Mouse (Mus musculus): Measurements from ENCODE around the gene Tnks2. TPM values are rescaled to one million over a fixed set of nuclear protein-coding genes. Genes with fewer than 3 reads are reported as not detected.

Tnks2 gene
- polyA plus RNA-seq, 1 experiment from 2014 or later: 57.2 TPM

DNA sequence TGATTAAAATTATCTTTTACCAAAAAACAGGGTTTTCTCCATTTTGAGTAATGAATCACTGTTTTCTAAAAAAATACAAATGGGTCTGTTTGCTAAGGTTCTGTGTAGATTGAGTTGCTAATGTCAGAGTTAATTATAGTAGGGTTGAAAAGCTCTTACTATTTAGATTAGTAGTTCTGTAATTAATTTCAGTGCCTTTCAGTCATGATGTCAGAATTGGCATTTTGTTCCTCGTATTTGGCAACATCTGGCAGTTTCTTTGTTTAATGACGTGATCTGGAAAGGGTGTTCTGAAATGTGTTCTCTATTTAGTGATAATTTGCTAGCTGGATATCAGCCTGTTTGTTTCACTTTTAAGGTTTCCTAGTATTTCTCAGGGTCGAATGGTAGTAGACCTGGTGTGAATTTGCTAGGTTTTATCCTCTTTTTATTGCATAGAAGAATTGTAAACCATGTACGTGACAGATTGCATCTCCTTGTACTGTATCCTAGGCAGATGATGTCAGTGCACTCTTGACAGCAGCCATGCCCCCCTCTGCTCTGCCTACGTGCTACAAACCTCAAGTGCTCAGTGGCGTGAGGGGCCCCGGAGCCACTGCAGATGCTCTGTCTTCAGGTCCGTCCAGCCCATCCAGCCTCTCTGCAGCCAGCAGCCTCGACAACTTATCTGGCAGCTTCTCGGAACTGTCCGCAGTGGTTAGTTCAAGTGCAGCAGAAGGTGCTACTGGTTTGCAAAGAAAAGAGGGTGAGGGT, 44.9 kb downstream of the Tnks2 start:
- 59% methylated on average over 11 of the region's 11 CpGs for WGBS
- Histone ChIP-seq H3K4me1 (0 out of 2 replicates have a peak, but pooled peaks cover 5% of the 10 kb centered on the region), H3K4me3 (no peak overlapping the region), H3K9me3 (no peaks in the 10 kb centered on the region), H3K27ac (peak overlapping the region; percentile 65), H3K27me3 (ENCODE audit: insufficient read depth, poor library complexity, severe bottlenecking) (no peaks in the 10 kb centered on the region), H3K36me3 (peaks cover 94% of the 10 kb centered on the region)
- DNase-seq (ENCODE audit: low spot score): peak; percentile 90

DNA sequence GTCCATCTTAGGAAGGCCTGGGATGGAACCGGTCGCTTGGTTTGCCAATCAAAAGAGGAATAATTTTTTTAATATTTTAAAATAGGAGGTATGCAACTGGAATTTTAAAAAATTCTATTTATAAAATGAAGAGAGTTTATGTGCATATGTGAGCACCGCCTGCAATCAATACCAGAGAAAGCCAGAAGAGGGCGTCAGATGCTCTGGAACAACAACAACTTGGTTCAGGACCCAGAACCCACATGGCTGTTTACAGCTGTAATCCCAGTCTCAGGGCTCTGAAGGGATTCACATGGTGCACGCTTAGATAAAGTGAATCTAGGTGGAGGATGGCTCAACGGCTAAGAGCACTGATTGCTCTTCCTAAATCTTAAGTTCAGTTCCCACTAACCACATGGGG, 49.1 kb downstream of the Tnks2 start:
- Histone ChIP-seq H3K36me3 (peaks cover 94% of the 10 kb centered on the region), H3K4me1 (0 out of 2 replicates have a peak, but pooled peaks cover under 1% of the 10 kb centered on the region), H3K27me3 (ENCODE audit: insufficient read depth, poor library complexity, severe bottlenecking) (no peaks in the 10 kb centered on the region), H3K27ac (no peak overlapping the region), H3K4me3 (no peak overlapping the region), H3K9me3 (no peaks in the 10 kb centered on the region)
- no peak for DNase-seq (ENCODE audit: low spot score)
- 80% methylated on average over 6 of the region's 6 CpGs for WGBS

DNA sequence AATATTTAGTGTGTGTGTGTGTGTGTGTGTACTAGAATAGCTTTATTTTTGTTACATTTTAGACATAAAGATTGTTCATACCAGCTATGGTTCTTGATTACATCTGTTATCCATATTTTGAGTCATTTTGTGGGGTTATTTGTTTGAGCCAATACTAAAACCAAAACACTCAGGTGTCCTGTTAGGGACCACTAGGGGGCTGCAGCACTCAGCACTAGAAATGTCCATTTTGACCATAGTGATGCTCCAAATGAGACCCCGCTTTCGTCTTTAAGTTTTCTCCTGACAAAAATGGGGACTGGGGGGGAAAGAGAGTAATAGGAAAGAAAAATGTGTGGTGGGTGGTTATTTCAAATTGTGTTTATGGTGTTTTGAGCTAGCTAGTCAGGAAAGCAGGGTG, 52.3 kb downstream of the Tnks2 start:
- H3K4me3 ChIP-seq: no peak overlapping the region
- H3K36me3 ChIP-seq: peaks cover 97% of the 10 kb centered on the region
- no peak overlapping the region for H3K27ac ChIP-seq
- no peaks in the 10 kb centered on the region for H3K27me3 ChIP-seq (ENCODE audit: insufficient read depth, poor library complexity, severe bottlenecking)
- no peaks in the 10 kb centered on the region for H3K9me3 ChIP-seq
- WGBS: 96% methylated on average over 2 of the region's 2 CpGs
- DNase-seq (ENCODE audit: low spot score): no peak
- H3K4me1 ChIP-seq: no peaks in the 10 kb centered on the region

DNA sequence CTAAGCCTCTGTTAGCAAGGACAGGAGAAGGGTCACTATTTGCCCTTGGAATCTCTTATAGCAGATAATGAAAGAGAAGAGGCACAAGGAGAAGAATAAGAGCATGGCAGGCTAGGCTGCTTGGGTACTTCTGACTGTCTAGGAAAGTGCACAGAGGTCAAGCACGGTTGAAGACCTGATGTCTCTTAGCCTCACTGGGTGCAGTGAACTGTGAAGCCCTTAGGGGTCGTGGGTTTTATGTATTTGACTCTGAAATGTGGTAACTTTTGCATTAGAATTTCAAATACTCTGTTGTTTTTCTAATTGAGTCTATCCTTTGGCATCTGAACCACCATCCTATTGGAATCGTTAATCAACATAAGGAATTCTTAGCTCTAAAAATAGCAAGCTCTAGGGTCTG, 53.7 kb downstream of the Tnks2 start:
- Histone ChIP-seq H3K4me3 (no peak overlapping the region), H3K36me3 (peaks cover 97% of the 10 kb centered on the region), H3K9me3 (no peaks in the 10 kb centered on the region), H3K4me1 (no peaks in the 10 kb centered on the region), H3K27ac (no peak overlapping the region), H3K27me3 (ENCODE audit: insufficient read depth, poor library complexity, severe bottlenecking) (no peaks in the 10 kb centered on the region)
- WGBS: 76% methylated on average over 3 of the region's 3 CpGs
- DNase-seq (ENCODE audit: low spot score): no peak

DNA sequence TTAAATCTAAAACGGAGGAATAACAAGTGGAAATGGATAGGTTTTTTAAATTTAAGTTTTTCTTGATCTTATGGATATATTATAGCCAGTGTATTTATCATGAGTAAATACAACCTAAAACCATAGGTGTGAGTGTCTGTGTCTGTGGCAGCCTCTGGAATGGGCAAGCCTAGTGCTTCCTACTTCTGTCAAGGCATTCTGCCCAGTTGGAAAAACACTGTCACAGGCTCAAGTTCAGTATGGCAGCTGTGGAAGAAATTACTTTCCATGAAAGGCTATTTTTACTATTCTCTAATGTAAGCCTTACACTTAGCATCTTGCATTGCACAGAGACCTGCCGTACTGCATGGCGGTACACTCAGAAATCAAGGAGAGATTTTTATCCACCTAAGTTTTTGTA, 57.7 kb downstream of the Tnks2 start:
- no peak overlapping the region for H3K4me3 ChIP-seq
- WGBS: 96% methylated on average over 3 of the region's 3 CpGs
- no peak overlapping the region for H3K27ac ChIP-seq
- no peaks in the 10 kb centered on the region for H3K9me3 ChIP-seq
- peaks cover under 1% of the 10 kb centered on the region; the same call in 1 of the 2 replicates for H3K4me1 ChIP-seq
- no peaks in the 10 kb centered on the region for H3K27me3 ChIP-seq (ENCODE audit: insufficient read depth, poor library complexity, severe bottlenecking)
- no peak for DNase-seq (ENCODE audit: low spot score)
- peaks cover 79% of the 10 kb centered on the region for H3K36me3 ChIP-seq

DNA sequence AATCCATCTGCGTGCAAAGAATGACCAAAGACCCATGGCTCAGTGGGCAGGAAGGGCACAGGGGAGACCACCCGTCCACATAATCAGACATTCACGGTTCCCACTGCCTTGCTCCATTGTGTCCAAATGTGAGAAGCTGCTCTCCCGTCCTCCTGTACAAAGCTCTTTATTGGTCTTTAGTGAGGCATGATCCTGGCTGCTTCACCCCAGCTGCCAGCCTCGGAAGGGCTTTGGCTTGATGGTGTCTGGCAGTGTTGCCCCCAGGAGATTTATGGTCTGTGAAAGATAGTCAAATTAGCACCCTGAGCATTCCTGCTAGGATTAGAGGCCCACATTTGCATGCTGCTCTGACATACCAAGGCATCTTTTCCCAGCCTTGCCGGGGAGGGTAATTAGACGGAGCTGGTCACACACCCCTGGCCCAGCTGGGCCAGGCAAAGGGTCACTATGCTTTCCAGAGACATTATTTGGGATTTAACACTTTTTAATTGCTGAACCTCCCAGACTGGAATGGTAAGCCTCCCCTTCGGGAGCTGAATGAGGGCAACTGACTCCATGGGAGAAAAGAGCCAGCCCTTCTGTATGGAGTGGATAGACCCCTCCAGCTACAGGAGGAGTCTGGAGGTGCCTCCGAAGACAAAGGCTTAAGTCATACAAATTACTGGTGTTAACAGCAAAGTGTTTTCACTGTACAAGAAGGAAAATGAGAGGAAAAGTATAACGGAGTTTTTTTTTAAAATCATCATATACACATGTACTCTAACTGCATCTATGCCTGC, 62.9 kb downstream of the Tnks2 start:
- Histone ChIP-seq H3K27me3 (ENCODE audit: insufficient read depth, poor library complexity, severe bottlenecking) (no peaks in the 10 kb centered on the region), H3K36me3 (peaks cover 30% of the 10 kb centered on the region), H3K9me3 (no peaks in the 10 kb centered on the region), H3K4me3 (no peak overlapping the region), H3K4me1 (peaks cover 5% of the 10 kb centered on the region; the same call in 1 of the 2 replicates), H3K27ac (no peak overlapping the region)
- 25% methylated on average over 10 of the region's 10 CpGs for WGBS
- DNase-seq (ENCODE audit: low spot score): no peak

DNA sequence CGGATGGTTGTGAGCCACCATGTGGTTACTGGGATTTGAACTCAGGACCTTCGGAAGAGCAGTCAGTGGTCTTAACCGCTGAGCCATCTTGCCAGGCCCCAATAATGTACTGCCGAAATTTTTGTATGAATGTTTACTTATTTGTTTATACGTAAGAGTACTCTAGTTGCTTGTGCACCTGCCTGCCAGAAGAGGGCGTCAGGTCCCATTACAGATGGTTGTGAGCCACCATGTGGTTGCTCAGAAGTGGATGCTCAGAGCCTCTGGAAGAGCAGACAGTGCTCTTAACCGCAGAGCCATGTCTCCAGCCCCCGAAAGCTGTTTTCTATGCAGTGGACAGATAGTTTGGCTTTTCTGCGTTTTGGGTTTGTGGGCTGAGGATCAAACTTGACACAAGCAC, 63.7 kb downstream of the Tnks2 start:
- H3K9me3 ChIP-seq: no peaks in the 10 kb centered on the region
- H3K4me1 ChIP-seq: peaks cover 5% of the 10 kb centered on the region; the same call in 1 of the 2 replicates
- H3K4me3 ChIP-seq: no peak overlapping the region
- H3K36me3 ChIP-seq: peaks cover 22% of the 10 kb centered on the region
- 44% methylated on average over 9 of the region's 9 CpGs for WGBS
- H3K27ac ChIP-seq: no peak overlapping the region
- no peak for DNase-seq (ENCODE audit: low spot score)
- H3K27me3 ChIP-seq (ENCODE audit: insufficient read depth, poor library complexity, severe bottlenecking): no peaks in the 10 kb centered on the region

DNA sequence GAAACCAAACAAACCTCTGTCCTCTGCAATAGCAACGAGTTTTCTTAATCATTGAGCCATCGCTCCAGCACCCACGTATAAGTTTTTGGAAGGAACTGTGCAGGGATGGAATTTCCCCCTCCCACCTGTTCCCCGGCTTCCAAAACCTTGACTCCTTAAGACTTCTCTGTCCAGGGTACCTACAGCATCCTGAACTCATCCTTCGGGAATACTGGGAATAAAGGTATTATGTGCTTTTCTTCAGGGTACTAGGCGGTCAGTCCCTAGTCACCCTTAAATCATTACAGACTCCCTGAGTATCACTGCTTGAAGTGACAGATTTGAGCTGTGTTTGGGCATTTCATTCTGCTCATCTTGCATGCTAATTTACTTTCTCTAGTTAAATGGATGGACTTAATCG, 69.3 kb downstream of the Tnks2 start:
- Histone ChIP-seq H3K4me3 (peak overlapping the region; percentile 68), H3K27me3 (ENCODE audit: insufficient read depth, poor library complexity, severe bottlenecking) (no peaks in the 10 kb centered on the region), H3K4me1 (no peaks in the 10 kb centered on the region), H3K27ac (peak overlapping the region; percentile 90), H3K36me3 (no peaks in the 10 kb centered on the region), H3K9me3 (no peaks in the 10 kb centered on the region)
- 46% methylated on average over 7 of the region's 7 CpGs for WGBS
- DNase-seq (ENCODE audit: low spot score): no peak

DNA sequence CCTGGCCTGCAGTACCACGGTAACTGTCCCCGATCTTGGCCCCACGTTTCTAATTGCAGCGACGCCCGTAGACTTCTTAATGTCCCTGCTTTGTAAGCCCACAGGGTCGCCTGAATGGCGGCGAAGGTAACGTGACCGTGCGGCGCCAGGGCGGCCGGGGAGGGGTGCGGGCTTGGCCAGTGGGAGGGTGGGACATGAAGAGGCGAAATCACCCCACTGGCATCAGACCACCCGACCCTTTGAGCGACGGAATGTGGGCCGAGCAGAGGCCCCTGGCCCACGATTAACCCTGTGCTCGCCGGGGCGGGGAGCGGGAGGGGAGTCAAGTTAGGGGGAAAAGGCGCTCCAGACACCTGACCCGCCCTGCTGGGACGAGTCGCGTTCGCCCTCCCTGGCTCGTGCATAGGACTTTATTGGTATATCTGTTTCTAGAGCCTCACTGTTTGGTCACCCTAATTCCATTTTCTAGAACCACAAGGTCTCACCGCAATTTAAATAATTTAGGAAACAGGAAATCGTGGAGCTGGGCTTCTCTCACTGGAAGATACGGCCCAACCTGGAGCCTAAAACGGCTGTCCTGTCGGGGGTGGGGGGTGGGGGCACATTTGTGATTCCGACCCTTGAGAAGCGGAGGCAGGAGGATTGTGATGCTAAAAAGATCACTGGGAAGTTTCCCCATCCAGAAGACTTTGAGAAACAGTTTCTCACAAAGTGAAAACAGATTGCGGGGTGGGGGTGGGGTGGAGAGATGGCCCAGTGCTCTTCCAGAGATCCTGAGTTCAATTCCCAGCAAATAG, 70.4 kb downstream of the Tnks2 start:
- Histone ChIP-seq H3K9me3 (no peaks in the 10 kb centered on the region), H3K27ac (peak overlapping the region; percentile 90), H3K4me3 (peak overlapping the region; percentile 68), H3K36me3 (no peaks in the 10 kb centered on the region), H3K4me1 (no peaks in the 10 kb centered on the region), H3K27me3 (ENCODE audit: insufficient read depth, poor library complexity, severe bottlenecking) (no peaks in the 10 kb centered on the region)
- DNase-seq (ENCODE audit: low spot score): peak; percentile 93
- WGBS: 2% methylated on average over 41 of the region's 41 CpGs

DNA sequence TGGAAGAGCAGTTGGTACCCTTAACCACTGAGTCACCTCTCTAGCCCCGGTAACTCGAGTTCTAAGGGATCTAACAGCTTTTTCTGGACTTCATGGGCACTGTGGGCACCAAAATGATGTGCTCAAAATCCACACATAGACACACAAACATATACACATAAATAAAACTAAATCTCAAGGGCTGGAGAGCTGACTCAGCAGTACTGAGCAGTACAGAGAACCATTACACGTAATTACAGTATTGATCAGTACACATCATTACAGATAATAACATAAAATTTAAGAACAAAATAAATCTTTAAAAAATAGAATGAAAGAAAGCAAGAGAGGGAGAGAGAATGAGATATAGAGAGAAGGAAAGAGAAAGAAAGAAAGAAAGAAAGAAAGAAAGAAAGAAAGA, 75.1 kb downstream of the Tnks2 start:
- H3K4me1 ChIP-seq: peaks cover 6% of the 10 kb centered on the region; the same call in 1 of the 2 replicates
- H3K27me3 ChIP-seq (ENCODE audit: insufficient read depth, poor library complexity, severe bottlenecking): no peaks in the 10 kb centered on the region
- WGBS: 74% methylated on average over 3 of the region's 3 CpGs
- DNase-seq (ENCODE audit: low spot score): no peak
- no peaks in the 10 kb centered on the region for H3K9me3 ChIP-seq
- no peaks in the 10 kb centered on the region for H3K36me3 ChIP-seq
- no peak overlapping the region for H3K27ac ChIP-seq
- no peak overlapping the region for H3K4me3 ChIP-seq

DNA sequence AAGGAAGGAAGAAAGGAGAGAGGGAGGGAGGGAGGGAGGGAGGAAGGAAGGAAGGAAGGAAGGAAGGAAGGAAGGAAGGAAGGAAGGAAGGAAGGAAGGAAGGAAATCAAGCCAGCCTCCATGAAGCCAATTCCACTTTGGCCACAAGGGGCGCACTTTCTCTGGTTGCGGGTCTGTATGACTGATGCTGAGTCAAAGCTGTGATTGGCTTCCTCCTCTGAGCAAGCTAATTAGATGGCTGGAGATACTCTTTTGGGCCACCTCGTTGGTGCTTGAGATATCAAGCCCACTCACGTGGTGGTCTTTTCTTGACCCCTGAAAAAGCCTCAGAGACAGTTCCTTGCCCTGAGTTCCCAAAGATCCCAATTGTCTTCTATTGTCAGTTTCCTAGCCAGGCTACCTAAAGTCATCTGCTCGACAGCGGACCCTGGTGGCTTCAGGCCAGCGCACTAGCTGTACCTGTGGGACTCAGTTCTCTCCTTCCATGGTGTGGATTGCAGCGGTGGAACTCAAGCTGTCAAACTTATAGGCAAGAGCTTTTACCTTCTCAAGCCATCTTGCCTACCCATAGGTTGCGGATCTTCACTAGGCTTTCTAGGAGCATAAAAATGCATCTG, 75.8 kb downstream of the Tnks2 start:
- no peak for DNase-seq (ENCODE audit: low spot score)
- Histone ChIP-seq H3K27me3 (ENCODE audit: insufficient read depth, poor library complexity, severe bottlenecking) (no peaks in the 10 kb centered on the region), H3K4me3 (no peak overlapping the region), H3K9me3 (no peaks in the 10 kb centered on the region), H3K27ac (no peak overlapping the region), H3K36me3 (no peaks in the 10 kb centered on the region), H3K4me1 (peaks cover 6% of the 10 kb centered on the region; the same call in 1 of the 2 replicates)
- 18% methylated on average over 9 of the region's 9 CpGs for WGBS

DNA sequence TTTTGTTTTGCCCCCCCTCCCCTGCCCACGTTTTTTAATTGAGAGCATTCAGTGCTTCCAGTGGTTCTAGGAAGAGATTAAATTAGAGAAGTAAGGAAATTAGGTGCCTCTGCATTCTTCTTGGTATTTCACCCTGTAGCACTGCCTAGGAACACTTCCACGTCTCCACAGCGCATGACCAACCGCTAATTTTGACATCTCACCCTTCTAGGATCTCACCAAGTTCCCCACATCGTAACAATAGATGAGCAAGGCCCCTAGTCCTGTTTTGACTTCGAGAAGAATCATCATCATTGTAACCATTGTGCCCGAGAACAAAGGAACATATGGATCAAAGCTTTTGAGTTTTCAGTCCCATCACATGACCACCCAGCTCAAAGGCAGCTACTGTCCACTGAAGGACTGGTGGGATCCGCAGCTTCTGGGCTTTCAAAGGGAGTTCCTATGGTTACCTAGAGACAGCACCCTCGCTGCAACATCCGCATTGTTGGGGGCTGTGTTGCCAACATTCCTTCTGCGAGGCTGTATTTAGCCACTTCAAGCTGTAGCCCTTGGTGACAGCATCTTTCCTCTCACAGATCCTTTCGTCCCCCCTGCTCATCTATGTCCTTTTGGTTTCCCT, 76.5 kb downstream of the Tnks2 start:
- H3K4me1 ChIP-seq: peaks cover 6% of the 10 kb centered on the region; the same call in 1 of the 2 replicates
- no peaks in the 10 kb centered on the region for H3K9me3 ChIP-seq
- no peak overlapping the region for H3K4me3 ChIP-seq
- 39% methylated on average over 12 of the region's 12 CpGs for WGBS
- H3K27ac ChIP-seq: no peak overlapping the region
- no peaks in the 10 kb centered on the region for H3K36me3 ChIP-seq
- no peaks in the 10 kb centered on the region for H3K27me3 ChIP-seq (ENCODE audit: insufficient read depth, poor library complexity, severe bottlenecking)
- no peak for DNase-seq (ENCODE audit: low spot score)
